Mouse (Mus musculus) urinary bladder, postnatal 10 days (tissue): ENCODE measurements around the gene Gm10320.

ENCODE experiments used
- DNase-seq: peaks from one replicate; pipeline ENCODE4 v3.0.0; 2022; ENCODE audit warnings: low spot score

The Gm10320 gene

DNA sequence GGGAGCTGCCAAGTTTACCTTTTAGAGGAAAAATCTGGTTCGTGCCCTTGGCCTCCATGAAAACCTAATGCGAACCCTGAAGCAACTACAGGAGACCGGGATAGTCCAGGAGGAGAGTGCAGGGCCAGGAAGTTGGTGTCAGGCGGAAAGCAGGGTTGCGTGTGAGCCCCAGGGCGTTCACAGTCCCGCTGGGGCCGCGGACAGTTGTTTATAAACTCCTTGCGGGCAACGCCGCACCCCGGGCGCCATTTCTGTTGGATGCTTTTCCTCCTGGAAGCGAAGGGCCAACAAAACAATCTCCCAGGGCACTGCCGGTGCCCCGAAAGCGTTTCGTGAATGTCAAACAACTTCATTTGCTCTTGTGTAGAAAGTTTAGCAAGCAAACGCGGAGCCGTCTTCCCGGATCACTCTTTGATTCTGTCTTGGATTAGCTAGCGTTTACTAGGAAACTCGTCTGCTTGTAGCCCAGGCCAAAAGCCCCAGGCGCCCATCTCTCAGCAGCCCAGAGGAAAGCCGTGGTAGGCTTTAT is 11.1 kb upstream of the Gm10320 start:
- DNase-seq, result no peak

DNA sequence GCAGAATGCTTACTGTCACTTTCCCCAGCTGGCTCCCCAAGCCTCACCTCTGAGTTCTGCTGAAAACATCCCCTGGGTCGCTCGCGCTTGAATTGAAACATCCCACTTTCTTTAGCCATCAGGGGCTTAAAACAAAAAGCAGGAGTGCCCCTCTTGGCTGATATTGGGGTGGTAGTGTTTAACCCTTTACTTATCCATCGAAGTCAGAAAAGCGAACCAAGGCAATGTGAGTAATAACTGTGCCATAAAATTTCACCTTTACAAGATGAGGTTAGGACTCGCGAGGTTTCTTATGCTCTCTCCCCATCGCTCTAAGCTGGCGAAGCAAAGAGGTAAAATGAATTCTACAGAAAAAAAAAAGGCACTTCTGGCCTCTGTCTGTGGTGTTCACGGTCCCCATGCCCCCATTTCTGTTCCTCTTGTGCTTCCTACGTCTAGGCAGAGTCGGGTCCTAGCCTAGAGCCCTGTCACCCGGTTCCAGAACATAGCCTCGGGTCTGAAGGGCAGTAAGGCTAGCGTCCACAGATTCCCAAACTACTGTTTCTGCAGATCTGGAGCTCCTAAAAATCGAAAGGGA is 10.5 kb upstream of the Gm10320 start:
- no peak for DNase-seq

DNA sequence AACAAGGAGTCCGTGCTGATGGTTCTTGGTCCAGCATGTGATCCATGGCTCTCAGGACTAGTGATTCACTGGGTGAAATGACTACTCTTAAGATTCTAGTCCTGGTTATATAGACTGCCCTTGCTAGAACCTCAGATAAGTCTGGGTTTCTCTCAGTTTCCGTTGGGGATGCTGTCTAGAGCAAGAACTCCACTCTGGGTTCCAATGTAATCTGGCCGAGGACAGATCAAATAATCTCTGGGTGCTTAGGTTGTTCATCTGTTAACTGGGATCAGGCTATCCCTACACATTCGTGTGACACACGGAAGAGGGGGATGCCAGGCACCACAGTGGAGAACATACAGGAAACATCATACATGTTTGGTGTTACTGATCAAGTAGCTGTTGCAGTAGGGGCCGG is 9.5 kb upstream of the Gm10320 start:
- no peak for DNase-seq

DNA sequence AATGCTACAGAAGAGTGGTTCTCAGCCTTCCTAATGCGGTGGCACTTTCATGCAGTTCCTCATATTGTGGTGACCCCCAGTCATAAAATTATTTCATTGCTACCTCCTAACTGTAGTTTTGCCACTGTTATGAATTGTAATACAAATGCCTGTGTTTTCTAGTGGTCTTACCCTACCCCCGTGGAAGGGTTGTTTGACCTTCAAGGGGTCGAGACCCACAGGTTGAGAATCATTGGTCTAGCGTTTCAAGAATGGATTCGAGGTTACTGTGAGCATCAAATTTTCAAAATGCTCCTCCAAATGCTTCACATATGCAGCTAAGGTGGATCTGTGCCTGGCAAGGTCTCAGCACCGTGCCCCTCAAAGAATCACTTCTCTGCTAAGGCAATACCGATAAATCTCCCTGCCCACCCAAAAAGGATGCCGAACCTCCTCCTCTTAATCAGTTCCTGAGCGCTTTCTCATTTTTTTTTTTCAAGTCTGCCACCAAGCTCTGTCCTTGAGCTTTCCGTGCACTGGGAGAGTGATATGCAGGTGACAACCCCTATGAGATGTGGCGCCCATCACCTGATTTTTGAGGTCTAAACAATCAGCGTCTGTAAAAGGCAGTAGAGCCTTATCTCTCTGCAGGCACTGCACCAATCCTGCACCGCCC is 8.8 kb upstream of the Gm10320 start:
- DNase-seq, result no peak

DNA sequence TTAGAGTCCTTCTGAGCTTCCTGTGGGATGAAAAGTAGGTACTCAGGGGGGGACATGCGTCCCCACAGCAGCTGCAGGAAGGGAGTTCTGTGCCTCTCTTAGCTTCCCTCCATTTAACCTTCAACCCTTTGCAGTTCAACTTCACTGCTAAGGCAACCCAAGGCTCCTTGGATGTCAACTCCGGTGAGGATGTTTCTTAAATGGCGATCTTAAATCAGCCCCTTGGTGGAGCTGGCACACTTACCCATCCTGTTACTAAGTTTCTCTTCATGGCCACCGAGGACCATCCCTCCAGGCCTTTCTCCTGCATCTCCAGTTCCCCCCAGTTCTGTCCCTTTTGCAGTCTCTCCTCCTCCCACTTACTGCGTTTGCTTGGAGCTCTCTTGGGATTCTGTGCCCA is 6.8 kb upstream of the Gm10320 start:
- DNase-seq, result no peak

DNA sequence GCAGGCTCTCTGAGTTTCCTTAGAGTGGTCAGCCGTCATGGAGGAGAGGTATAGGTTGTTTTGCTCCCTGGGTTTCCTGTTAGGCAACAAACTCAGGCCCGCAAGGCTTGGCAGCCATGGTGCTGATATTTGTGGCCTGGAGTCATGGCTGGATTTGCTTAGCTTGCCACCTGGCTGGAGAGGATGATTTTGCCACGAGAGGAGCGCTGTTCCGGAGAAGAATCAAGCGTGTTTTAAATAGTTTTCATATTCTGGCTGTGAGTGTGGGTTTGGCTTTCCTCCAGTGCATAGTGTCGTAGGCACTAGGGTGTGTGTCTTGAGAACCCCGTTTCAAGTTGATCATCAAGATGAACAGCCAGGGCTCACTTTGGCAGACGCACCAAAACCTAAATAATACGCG is 6.3 kb upstream of the Gm10320 start:
- DNase-seq, result no peak

DNA sequence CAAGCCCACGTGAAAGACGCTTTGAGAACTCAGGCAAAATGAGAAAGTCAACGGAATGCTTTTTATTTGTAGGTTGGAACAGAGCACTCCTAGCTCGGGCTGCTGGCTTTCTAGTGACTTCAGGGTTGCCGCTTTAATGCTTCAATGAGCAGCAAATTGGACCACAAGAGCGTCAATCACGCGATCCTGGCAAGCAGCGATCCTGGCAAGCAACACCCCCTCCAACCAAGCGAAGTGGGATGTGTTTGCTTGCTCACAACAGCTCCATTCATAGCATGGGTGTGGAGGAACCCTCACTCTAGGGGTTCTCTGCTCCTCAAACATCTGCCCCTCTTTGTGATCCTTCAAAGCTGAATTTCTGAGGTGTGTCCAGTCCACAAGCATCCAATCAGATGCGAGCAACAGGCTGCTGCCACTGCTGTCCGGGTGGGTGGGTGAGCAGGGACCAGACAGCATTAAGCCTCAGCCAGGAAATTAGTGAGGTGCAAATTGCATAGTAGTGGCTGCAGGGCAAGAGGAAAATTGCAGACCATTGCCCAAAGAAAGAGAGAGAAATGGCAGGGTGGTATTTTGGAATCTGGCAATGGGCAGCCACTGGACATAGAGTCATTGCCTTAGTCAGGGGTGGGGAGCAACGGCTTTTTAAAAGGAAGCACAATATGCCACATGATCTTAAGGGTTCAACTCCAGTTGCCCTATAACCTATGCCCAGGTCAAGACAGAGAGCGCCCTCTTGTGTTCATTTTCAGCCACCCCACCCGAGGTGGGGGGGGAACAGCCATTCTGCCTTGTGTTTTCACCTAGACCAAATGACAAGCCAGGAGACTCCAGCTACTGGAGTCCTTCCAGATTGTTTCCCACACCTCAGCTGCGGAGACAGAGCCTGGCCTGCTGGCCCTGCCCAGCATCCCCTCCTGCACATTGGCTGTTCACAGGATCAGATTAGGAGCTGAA is 5.4 kb upstream of the Gm10320 start:
- DNase-seq, result no peak

DNA sequence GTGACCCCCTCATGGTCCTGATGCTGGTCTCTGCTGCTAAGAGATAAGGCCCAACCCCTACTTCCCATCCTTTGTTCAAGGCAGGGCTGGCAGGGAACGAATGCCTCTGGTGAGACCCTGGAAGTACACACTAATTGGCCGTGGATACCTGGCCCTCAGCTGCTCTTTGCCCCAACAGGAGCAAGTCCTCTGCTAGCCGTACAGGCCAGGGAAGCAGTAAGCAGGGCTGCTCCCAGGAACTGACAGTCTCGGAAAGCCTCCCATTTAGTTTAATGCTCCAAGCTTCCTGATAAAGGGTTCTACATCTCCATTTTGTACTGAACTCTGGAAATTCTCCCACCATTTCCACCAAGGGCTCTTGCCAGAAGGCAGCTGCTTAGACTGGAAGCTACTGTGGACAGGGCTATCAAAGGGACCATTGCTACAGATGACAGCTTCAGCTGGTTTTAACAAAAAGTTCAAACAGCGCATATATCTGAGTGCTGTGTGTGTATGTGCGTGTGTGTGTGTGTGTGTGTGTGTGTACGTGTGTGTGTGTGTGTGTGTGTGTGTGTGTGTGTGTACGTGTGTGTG is 2.8 kb upstream of the Gm10320 start:
- no peak for DNase-seq

DNA sequence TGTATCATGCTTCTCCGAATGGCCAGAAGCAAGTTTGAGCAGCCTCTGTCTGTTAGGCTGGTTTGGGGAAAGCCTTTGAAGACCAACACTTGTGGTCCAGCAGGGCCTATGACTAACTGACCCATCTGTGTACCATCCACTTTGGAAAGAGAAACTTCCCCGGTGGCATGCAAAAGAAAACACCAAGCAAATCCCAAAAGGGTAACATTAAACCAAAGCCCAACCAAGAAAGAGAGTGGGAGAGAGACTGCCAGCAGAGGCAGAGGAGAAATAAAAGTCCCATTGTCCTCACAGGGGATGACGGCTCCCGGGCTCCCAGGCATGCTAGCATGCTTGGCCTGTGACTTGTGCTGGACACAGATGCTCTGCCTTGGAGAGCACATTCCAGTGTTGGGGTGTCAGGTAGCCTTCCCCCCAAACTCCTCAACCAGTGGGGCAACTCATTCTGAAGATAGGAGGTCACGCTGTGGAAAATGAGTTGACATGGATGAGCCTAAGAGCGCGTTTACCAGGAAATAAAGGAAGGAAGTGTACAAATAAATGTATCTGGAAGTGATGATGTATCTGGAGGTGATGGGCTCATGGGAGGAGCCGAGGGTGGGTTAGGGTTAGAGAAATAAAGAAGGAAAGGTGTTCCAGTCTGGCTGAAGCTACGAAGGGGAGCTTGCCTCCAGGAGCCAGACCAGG is 911 bp upstream of the Gm10320 start:
- DNase-seq, result no peak

DNA sequence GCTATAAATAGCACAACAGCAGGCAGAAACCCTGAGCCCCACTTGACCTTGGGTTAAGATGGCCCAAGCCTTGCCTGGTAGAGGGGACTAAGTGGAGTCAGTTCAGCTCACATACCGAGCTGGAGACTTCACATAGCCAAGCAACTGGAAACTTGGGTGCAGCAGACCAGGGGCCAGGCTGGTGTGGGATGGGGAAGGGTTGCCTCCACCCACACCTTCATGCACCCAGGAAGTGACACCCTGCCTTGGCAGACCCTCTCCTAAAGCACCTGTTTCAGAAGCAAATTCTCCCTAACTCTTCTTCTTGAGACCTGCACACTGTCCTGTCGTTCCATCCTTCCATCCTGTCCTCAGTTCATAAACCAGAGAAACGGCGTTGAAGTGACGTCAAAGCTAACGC is 5.1 kb downstream of the Gm10320 start:
- DNase-seq, result no peak

DNA sequence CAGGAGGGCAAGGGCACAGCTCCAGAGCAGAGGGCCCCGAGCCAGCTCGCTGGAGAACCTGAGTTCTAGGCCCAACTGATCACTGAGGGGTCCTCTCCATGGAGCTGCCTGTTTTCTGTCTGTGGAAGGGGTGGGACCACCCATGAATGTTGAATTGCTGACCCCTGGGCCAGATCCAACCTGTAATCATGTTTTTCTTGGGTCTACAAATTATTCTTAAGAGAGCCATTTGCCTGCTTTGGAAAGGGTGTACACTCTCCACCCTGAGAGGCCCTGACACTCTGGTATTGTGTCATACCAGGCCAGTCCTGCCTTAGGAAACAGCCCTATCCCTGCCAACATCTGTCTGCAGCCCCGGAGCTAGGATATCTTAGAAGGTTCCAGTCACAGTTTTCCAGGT is 5.6 kb downstream of the Gm10320 start:
- no peak for DNase-seq

DNA sequence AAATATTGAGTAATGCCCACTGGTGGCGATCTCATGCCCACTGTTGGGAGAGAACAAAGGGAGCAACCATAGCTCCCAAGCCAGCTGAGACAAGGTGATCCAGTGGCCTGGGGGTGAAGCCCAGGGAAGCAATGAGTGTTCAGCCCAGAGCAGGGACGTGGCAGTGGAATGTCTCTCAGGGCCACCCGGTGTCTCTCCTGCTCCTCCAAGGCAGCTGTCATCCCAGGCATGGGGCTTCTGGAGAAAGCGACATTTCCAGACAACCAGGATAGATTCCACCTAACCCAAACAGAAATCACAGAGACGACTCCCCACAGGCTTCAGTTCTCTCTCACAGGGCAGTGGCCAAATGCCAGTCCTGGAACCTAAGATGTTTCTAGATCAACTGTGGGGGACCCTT is 6.4 kb downstream of the Gm10320 start:
- no peak for DNase-seq

DNA sequence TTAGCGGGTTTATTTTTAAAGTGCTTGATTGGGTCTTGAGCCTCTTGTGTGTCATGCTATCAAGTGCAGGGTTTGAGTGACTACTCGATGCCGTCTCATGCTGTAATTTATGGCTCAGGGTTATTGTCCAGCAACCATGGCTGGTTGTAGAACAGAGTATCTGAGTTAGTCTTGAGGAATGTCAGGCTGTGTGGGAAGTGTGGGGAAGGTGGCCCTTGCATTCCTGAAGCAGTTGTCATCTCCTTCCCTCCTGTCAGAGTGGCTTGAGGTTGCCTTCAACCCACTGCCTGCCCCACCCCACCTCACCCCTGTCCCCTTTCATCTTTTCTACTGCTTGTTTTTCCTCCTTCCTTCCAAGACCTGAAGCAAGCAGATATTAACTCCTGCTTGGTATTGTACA is 13.8 kb downstream of the Gm10320 start:
- no peak for DNase-seq

DNA sequence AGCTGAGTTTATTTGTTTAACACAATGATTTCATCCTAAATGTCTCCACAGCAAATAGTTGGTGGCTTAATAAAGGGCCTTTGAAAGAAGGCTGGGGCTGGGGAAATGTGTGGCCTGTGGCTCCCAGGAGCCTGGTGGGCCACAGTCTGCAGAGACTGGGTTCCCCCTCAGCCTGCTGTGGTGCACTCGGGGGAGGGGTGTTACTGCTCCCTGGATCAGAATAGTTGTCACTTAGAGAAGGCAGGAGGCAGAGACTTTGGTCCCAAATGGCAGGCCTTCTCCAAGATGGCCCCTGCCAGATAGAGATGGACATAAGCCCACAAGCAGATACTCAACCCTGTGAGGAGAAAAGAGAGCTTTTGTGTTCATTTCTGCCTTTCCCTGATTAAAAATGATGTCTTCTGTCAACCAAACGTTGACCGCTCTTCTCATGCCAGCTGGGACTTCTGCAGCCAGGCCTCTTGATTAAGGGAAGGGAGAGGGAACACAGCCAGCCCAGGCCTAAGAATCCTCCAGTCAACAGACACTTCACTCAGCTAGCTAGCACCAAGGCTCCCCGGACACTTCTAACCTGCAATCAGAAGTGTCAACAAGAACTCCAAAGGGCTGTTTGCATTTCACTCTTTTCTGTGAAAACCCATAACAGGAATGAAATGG is 14.8 kb downstream of the Gm10320 start:
- DNase-seq, result no peak

DNA sequence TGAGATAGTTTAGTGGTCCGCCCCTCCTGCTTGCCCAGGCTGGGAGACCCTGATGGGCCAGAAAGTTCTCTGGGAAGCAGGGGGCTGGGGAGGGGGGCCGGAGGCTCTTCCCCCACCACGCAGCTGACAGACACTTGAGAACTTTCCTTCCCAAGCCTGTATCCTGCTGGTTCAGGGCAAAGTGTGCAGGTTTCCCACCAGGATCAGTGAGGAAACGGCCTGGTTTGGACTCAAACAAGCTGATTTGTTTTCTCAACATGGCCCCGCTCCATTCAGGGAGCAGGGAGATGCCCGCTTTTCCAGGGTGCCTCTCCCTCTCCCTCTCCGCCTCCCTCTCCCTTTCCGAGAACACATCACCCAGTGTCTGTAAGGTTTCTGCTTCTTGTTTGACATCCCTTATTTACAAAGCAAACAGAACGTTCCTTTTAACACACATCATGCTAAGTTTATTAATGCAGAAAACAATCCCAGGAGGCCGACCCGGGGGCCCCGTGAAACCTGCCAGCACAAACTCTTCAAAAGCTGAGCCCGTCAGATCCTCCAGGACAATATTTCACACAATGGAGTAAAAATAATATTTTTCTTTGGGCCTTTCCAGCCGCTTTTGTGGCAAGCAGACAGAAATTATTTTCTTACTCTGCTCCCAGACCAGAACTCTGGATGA is 15.5 kb downstream of the Gm10320 start:
- no peak for DNase-seq

DNA sequence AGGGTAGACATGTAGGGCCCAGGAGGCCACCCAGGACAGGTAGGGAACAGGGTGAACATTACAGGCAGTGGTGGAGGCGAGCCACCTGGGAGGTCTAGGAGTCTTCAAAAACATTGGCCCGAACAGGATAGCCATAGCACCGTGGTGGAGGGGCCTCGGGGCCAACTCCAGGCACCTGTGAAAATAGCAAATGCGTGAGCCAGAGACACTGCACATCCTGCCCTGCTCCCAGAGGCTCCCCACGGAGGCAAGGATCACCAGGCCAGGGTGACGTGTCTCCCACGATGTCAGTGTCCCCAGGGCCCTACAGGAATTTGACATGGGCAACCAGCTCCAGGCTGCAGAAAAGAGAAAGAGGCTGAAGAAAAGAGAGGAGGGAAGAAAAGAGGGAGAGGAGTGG is 16.1 kb downstream of the Gm10320 start:
- no peak for DNase-seq

DNA sequence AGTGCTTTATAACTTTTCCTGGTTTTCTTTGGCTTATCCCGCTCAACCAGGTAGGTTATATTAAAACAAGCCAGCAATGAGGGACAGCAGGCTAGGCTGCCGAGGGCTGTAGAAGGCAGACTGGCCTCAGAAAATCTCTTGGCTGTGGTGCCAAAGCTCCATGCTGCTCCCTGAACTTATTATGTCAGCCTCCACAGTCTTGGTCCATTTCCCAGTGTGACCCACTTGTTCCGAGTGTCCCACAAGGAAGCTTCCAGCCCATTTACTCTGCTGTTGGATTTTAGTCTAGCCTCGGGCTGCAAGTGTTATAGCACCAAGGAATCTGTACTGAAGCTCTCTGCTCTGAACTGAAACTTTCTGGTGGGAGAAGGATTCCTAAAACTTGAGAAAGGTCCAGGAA is 18.8 kb downstream of the Gm10320 start:
- DNase-seq, result no peak

DNA sequence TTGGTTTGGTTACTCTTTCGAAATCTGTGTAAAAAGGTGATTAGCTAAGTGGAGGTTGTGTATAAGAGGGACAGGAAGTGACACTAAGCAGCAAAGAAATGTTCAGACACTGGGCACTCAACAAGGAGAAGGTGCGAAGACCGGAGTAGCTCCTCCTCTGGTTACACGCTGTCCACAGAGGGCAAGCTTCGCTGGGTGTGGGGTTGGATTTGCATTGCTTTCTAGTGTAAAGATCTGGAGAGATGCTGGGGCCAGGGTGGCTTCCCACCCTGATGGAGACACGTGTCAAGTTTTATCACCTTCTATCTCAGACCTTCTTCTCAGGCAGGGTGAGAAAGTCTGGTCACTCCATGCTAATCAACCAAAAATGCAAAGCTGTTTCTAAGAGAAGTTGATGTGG is 20.0 kb downstream of the Gm10320 start:
- DNase-seq, result no peak

DNA sequence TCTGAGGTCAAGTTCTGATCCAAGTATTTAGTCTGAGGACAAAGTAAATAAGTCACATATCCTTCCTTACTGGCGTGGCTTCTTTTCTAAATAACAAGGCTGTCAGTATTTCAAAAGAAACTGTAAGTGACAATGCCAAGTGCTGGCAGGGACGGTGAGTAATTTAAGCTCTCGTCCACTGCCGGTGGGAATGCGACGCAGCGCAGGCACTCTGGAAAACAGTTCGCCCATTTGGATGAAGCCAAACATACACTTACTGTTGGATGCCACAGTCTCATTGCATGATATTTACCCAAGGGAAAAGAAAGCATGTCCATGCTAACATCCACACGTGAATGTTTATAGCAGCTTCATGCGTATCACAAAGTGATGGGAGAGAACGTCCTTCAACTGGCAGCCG is 21.5 kb downstream of the Gm10320 start:
- DNase-seq, result no peak

DNA sequence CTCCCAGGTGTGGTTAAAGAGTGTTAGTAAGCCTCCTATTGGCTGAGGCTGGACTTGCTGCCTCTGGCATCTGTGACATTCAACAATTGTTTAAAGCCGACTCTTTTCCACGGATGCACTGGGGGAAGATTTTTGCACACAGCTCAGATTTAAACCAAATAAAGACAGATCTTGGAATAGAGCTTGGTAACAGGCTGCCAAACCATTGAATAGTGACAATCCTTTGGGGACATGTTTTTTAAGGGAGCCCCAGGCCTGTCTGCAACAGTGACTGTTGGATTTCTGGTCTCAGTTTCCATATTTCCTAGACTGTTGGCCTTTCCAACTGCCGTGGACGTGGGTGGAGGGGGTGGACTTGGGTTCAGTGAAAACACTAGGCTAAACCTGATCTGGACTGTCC is 21.9 kb downstream of the Gm10320 start:
- no peak for DNase-seq

DNA sequence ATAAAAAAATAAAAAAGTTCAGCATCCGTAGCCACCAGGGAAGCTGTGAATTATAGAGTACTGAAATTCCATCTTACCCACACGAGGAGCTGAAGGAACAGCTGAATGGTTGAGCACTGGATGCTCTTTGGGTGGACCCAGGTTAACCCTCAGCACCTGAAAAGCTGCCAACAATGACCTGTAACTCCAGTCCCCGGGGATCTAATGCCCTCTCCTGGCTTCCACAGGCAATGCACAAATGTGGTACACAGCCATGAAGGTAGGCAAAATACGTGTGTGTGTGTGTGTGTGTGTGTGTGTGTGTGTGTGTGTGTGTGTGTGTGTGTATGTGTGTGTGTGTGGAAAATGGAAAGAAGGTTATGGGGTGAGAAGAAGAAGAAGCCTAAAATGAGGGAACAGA is 30.3 kb downstream of the Gm10320 start:
- DNase-seq, result no peak
